Mouse (Mus musculus) 3134 (cell line): ENCODE data around the gene Prr13.

Source experiments
- DNase-seq: peaks from one replicate; pipeline ENCODE4 v3.0.0-alpha.2; 2011; ENCODE audit warnings: low spot score; ENCODE audit not compliant: insufficient read length; ENCODE audit errors: extremely low read depth

Gene Prr13

DNA sequence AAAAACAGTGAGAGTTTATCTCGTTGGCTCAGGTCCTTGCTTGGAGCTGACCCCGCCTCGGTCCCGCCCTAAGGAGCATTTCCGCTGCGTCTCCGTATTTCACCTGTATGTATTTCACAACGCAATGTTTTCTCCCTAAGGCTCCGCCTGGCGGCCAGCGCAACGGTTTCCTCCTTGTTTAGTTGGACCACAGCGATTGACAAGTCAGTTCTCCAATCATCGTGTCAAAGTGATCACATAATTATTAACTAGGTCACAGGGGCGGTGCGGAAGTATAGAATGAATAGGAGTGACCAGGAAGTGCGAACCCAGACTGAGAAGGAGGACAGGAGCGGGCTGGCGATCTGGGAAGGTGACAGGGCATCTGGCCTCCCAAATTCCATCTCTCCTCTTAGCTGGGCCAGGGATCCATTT lies at the start of gene Prr13:
Gene Prr13 (plus strand): TSS at position 125 of the 414 bp plus-strand sequence.
- DNase-seq, result peak; percentile 85

DNA sequence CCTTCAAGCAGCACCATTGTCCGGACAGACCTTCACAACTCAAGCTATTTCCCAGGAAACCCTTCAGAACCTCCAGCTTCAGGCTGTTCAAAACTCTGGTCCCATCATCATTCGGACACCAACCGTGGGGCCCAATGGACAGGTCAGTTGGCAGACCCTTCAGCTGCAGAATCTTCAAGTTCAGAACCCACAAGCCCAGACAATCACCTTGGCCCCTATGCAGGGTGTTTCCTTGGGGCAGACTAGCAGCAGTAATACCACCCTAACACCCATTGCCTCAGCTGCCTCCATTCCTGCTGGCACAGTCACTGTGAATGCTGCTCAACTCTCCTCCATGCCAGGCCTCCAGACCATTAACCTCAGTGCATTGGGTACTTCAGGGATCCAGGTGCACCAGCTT lies 49.5 kb upstream of the Prr13 start:
- no peak for DNase-seq

DNA sequence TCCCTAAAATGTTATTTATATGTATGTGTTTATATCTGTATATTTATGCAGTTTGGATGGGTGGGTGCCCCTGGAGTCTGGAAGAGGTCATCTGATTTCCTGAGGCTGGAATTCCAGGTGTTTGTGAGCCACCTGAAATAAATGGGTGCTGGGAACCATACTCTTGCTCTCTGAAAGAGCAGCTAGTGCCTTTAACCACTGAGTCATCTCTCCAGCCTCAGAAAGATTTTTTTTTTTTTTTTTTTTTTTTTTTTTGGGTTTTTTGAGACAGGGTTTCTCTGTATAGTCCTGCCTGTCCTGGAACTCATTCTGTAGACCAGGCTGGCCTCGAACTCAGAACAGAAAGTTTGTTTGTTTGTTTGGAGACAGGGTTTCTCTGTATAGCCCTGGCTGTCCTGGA lies 47.8 kb upstream of the Prr13 start:
- DNase-seq, result no peak

DNA sequence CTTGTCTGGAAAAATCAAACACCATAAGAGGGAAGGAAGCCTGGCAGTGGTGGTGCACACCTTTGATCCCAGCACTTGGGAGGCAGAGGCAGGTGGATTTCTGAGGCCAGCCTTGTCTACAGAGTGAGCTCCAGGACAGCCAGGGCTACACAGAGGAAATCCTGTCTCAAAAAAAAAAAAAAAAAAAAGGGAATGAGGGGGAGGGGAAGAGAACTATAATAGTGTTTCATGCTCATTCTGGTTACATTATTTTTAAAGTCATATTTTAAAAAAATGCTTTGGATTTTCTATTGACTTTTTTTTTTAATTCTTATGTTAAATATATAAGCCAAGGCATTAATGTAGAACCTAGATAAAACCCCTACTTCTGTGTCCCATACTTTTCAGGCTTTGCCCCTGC lies 45.1 kb upstream of the Prr13 start:
- DNase-seq, result no peak

DNA sequence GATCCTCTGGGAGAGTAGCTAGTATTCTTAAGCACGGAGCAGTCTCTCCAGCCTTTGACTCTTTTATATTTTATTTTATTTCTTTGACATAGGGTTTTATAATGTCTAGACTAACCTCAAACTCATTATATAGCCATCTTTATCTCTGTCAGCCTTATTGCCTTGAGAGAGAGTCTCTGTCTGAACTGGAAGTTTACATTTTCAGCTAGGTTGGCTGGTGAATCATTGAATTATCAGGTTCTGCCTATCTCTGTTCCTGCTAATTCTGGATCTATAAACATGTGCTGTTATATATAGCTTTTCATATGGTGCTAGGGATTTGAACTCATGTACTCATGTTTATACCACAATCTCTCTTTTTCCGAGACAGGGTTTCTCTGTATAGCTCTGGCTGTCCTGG lies 41.3 kb upstream of the Prr13 start:
- DNase-seq, result no peak

DNA sequence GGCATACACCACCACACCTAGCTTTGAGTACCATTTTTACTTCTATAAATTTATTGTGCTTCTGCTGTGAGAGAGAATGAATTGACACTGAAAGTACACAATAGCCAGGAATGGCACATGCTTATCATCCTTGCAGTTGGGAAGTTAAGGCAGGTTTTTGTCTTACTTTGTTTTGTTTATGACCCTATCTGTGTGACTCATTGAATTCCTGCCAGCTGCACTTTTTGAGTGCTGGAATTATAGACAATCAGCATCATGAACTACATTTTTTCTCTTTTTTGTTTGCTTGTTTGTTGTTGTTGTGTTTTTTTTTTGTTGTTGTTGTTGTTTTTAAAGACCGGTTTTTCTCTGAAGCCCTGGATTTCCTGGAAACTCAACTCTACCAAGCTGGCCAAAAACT lies 37.8 kb upstream of the Prr13 start:
- no peak for DNase-seq

DNA sequence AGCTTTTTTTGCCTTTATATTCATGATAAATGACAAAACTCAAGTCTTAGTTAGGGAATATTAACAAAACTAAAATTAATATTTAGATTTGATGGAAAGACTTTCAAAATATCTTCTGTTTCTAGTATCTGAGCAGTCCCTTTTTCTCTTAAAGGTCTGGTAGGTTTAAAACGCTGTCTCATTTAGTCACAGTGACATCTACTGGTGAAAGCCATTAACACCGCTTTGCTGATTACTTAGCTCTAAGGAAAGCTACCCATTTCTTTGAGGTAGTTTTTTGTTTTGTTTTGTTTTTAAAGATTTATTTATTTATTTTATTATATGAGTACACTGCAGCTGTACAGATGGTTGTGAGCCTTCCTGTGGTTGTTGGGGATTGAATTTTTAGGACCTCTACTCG lies 37.4 kb upstream of the Prr13 start:
- DNase-seq, result no peak

DNA sequence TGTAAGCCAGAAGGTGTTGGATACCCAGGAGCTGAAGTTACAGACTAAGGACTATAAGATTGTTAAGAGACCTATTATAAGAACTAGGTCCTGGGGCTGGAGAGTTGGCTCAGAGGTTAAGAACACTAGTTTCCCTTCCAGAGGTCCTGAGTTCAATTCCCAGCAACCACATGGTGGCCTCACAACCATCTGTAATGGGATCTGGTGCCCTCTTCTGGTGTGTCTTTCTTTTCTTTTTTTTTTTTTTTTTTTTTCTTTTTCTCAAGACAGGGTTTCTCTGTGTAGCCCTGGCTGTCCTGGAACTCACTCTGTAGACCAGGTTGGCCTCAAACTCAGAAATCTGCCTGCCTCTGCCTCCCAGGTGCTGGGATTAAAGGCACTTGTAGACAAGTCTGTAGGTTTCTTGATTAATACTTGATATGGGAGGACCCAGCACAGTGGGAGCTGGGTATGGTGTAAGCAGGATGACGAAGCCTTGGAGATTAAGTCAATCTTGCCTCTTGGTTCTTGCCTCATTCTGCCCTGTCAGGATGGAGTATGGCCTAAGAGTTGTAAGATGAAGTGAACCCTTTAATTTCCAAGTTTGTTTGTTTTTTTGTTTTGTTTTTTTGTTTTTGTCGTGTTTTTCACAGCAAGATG lies 35.1 kb upstream of the Prr13 start:
- no peak for DNase-seq

DNA sequence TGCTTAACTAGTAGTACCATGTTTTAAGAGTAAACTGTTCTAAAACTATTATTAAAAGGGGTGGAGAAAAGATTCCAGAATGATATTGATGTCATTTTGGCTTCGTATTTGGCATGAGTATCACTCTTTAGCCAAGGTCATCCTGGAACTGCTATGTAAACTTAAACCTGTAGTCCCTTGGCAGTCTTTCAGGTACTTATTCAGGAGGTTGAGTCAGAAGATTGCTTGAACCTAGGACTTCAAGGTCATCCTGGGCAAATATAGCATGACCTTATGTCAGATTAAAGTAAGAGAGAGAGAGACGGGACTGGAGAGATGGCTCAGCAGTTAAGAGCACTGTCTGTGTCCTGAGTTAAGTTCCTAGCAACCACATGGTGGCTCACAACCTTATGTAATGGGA lies 34.2 kb upstream of the Prr13 start:
- DNase-seq, result no peak

DNA sequence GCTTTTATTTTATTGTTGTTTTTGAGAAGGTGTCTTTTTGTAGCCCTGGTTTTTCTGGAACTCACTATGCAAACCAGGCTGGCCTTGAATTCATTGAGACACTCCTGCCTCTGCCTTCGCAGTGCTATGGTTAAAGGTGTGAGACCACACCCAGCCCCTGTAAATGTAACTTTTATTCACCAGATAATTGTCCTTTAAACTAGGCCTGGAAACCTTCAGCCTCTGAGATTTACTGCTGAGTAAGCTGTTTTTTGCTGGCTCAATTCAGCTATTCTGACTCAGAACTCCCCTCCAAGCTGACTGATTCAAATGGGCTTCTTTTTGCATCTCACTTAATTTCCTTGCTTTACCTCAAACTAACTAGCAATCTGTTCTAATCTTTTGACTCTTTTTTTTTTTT lies 31.9 kb upstream of the Prr13 start:
- DNase-seq, result no peak

DNA sequence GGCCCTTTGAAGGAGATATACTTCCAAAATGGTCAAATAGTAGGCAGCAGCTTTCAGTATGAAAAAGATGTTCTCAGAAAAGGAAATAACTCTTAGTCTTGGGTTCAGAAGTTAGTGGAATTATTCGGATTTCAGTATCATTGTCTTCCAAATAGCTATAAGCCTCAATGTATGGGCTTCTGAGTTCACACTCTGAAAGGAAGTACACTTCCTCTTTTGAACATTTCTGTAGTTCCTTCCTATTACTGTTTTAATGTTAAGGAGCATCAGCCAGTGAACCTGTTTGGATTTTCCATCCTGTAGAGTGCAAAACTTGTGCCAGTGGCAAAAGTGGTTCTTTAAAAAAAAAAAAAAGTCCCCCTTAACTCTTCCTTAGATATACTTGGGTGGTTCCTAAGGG lies 26.8 kb upstream of the Prr13 start:
- DNase-seq, result no peak

DNA sequence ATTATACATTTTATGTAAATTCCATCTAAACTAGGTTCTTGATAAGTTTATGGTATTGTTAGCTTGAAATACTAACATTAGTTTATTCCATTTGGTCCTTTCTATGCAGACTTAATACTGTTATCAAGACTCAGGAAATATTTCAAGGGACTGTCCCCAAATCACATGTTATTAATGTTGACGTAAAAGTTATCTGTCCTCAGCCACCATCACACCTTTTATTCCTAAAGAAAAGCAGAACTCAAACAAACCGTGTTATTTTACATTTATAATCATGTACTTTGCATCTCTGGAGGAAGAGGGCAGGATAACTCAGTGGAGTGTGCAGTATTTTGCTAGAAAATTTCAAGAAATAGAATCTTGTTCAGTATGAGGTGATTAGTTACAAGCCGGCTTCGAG lies 25.7 kb upstream of the Prr13 start:
- DNase-seq, result no peak

DNA sequence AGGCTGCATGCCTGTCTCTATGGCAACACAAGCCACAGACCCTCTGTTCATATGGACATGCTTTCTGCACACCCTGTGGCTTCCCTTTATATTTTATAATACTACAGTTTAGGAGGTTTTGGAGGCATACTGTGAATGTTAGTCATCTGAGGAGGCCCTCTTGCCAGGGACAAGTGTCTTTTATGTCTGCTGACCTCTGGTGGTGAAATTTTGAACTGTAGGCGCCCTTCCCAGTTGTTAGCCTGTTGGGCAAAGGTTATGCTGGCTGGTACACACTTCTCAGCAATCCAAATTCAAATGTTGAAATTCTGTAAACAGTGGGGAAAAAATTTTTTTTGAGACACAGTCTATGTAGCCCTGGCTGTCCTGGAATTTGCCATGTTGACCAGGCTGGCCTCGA lies 16.3 kb upstream of the Prr13 start:
- DNase-seq, result peak; percentile 30

DNA sequence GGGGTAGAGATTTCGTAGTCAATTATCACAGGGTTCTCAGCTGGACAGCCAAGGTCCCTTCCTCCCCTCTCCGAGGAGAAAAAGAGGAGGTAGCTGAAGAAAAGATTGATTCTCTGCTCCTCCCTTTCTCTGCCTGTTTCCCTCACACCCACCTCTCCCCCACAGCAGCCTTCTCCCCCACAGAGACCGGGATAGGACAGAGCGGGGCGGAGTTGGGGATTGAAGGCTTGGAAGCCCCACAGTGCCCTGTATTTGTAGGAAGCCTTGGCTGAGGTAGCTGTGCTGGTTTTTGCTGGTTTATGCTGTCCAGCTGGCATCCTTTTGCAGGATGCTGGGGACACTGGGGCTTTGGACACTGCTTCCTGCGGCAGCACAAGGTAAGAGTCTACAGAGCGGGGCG lies 13.7 kb upstream of the Prr13 start, which contains the start of gene Amhr2:
Gene Amhr2 (plus strand): TSS at position 222 of the 400 bp plus-strand sequence.
- DNase-seq, result no peak

DNA sequence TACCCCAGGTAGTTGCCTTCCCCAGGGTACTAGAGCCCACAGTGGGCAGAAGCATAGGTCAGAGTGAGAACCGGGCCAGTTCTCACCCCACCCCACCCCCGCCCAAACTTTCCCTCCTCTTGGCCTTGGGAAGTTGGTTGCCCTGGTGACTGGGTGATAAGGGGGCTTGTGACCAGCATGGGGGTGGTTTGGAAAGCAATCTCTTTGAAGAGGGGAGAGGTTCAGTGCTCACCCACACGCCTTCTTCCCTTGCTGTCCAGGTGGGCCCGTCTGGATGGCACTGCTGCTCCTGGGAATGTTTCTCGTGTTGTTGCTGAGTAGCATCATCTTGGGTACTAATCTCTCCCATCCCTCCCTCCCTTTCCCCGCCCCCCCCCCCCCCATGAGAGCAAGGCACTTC lies 12.4 kb upstream of the Prr13 start:
- DNase-seq, result no peak

DNA sequence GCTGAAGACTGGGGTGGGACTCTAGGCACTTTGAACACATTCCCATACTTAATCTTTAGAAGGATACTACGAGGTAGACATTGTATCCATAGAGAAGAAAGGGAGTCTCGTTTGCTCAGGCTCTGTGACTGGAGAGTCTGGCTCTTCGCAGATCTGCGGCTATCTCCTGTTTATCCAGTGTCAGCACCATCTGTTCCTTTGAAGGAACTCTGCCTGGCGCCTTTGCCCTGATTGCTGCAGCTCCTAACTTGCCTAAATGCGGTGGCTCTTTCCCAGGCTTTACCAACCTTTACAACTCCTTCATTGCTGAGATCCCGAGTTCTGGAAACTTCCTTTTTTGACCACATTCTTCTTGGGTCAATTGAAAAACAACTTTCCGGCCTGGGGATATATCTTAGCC lies 9.5 kb upstream of the Prr13 start:
- DNase-seq, result no peak

DNA sequence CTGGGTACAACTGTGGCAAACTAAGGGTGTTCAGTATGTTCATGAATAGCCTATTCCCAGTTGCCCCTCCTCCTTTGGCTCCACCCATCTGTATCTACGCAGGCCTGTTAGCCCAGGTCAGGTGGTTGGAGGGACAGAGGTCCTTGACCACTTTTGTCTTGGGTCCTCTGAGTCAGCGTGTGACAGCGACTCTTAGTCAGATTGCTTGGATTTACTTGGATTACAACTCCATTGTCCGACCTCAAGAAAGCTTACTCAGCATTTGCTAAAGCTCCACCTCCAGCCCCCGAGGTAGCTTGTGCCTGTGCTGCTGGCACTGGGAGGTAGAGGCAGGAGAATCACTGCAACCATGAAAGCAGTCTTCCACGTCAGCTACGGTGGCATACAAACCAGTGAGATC lies 7.9 kb upstream of the Prr13 start:
- DNase-seq, result peak; percentile 74

DNA sequence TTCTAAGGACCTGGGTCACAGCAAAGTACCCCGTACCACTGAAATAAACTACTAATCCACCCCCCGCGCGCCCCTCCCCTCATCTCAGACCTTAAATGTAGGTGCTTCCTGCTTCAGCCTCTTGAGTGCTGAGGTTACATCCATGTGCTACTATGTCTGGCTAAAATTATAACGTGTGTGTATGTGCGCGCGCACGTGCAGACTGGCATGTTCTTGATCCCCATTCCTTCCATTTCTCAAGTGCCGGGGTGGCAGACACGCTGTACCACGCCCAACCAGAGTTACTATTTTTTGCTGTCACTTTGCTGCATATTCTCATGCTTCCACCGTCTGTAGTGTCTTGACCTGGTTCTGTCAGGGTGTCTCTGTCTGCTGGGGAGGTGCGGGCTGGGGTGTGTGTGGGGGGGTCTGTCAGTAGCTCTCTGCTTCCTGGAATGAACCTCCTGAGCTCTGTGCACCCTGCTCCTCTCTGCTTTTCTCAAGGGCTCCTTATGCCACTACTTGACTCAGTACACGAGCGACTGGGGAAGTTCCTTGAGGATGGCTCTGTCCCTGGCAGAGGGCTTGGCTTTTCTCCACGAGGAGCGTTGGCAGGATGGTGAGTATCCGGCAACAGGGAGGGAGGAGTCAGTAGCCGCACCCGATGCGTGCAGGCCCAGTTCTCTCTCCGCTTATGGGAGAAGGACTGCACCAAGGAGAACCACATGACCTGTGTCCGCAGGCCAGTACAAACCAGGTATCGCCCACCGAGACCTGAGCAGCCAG lies 7.0 kb upstream of the Prr13 start:
- DNase-seq, result peak; percentile 84

DNA sequence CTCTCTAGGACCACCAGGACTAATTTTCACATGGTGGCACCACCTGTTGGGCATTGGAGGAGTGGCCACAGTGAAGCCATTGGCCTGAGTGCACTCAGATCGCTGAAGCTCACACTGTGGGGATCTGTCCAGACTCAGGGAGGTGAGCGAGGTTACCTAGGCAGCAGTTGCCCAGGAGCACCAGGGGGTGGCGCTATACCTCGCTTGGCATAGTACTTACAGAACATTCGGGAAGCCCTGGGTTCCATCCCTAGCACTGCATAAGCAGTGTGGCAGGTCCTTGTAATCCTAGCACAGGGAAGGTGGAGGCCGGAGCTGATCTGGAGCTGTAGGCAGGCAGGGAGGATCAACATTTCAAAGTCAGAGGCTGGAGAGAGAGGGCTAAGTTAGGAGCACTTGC lies 2.8 kb upstream of the Prr13 start:
- DNase-seq, result no peak

DNA sequence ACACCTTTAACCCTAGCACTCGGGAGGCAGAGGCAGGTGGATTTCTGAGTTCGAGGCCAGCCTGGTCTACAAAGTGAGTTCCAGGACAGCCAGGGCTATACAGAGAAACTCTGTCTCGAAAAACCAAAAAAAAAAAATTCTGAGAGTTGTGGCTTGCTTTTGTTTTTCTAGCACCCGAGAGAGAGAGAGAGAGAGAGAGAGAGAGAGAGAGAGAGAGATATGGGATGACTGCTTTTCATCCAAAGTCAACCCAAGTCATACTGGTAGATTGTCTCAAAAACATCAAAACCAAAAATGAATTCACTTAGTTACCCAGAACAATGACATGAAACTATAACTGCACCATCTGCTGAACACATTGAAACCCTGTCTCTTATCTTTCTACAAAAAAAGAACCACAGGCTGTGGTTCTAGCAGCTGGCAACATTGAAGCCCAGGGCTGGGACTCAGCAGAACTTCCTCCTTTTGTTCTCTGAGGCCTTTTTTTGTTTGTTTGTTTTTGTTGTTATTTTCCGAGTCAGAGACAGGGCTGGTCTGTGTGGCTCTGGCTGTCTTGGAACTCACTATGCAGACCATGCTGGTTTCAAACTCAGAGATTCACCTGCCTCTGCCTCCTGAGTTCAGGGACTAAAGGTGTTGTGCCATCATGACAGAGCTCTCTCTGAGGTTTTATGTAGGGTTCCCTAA lies 635 bp upstream of the Prr13 start:
- DNase-seq, result no peak

DNA sequence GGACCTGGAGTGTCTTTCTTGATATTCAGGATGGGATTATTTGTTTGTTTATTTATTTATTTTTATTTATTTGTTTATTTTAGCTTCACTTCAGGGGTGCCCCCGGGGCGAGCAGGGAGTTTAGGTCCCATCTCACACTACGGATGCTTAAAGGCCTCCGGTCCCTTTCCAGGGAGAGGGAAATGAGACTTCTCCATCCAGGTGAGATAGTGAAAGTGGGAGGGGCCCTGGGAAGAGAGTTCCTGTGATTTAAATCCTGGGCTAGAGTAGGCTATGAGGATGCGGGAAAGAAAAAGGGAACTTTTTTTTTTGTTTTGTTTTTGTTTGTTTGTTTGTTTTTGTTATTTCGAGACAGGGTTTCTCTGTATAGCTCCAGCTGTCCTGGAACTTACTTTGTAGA lies 553 bp downstream of the Prr13 start:
- no peak for DNase-seq

DNA sequence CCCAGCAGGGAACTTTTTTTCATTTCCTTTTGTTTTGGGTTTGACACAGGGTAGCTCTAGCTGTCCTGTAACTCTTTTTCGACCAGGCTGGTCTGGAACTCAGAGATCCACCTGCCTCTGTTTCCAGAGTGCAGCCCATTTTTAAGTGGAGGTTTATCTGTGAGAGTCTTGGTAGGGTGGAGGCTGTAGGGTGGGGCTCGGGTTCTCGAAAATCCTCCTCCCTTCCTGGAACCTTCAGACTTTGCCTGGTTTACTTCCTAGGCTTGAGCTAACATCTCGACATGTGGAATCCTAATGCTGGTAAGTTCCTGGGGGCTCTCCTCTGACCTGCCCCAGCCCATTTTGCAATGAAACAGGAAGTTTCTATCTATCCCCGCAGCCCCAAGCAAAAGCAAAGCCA lies 1.0 kb downstream of the Prr13 start:
- DNase-seq, result no peak
